Mouse (Mus musculus): Measurements from ENCODE around the gene Hs1bp3. TPM values are rescaled to one million over a fixed set of nuclear protein-coding genes. Genes with fewer than 3 reads are reported as not detected.
A peak's percentile ranks its signal among the peaks of the same experiment; 100 is the strongest.

The Hs1bp3 gene
- polyA plus RNA-seq, 1 experiment from 2014 or later: 9.6 TPM

GRCm38 (mm10) chr12:8339591-8340319, 26.5 kb downstream of the Hs1bp3 start:
- H3K9ac ChIP-seq (replicated peaks; ENCODE audit: low read length): peak overlapping the region; percentile 25; the same call in 1 of the 2 replicates
- DNase-seq (ENCODE audit: low spot score) (no peak), ATAC-seq (replicated peaks; ENCODE audit: insufficient number of reproducible peaks, low FRiP score, low TSS enrichment, low read depth) (0 out of 2 replicates have a peak, but pooled peaks have one; percentile 31)
- no peaks in the 10 kb centered on the region for H3K36me3 ChIP-seq (replicated peaks; ENCODE audit: control insufficient read depth, insufficient read depth, low read depth, low read length)
- H3K27me3 ChIP-seq (ENCODE audit: control insufficient read depth, insufficient read depth, low read length): no peaks in the 10 kb centered on the region
- 43% methylated on average over 13 of the region's 13 CpGs for WGBS
- H3K27ac ChIP-seq (replicated peaks; ENCODE audit: low read depth, low read length): no peak overlapping the region
- peaks cover 2% of the 10 kb centered on the region; the same call in 1 of the 2 replicates for H3K4me1 ChIP-seq (ENCODE audit: control insufficient read depth, insufficient read depth, low read length)
- no peak overlapping the region for H3K4me3 ChIP-seq (ENCODE audit: low read depth, low read length)
- H3K4me2 ChIP-seq (ENCODE audit: low read depth, low read length): no peak overlapping the region
- no peaks in the 10 kb centered on the region for H3K9me3 ChIP-seq (replicated peaks; ENCODE audit: control insufficient read depth, low read length)

GRCm38 (mm10) chr12:8341008-8341407, 27.8 kb downstream of the Hs1bp3 start:
- Histone ChIP-seq H3K4me1 (ENCODE audit: control insufficient read depth, insufficient read depth, low read length) (peaks cover 2% of the 10 kb centered on the region; the same call in 1 of the 2 replicates), H3K9me3 (replicated peaks; ENCODE audit: control insufficient read depth, low read length) (no peaks in the 10 kb centered on the region), H3K36me3 (replicated peaks; ENCODE audit: control insufficient read depth, insufficient read depth, low read depth, low read length) (no peaks in the 10 kb centered on the region), H3K4me2 (ENCODE audit: low read depth, low read length) (no peak overlapping the region), H3K9ac (replicated peaks; ENCODE audit: low read length) (no peak overlapping the region), H3K4me3 (ENCODE audit: low read depth, low read length) (no peak overlapping the region), H3K27ac (replicated peaks; ENCODE audit: low read depth, low read length) (no peak overlapping the region), H3K27me3 (ENCODE audit: control insufficient read depth, insufficient read depth, low read length) (no peaks in the 10 kb centered on the region)
- DNase-seq (ENCODE audit: low spot score) (no peak), ATAC-seq (replicated peaks; ENCODE audit: insufficient number of reproducible peaks, low FRiP score, low TSS enrichment, low read depth) (no peak)
- WGBS: 91% methylated on average over 6 of the region's 6 CpGs

- H3K4me3 ChIP-seq (ENCODE audit: low read depth, low read length): no peak overlapping the region
- no peaks in the 10 kb centered on the region for H3K36me3 ChIP-seq (replicated peaks; ENCODE audit: control insufficient read depth, insufficient read depth, low read depth, low read length)
- no peaks in the 10 kb centered on the region for H3K9me3 ChIP-seq (replicated peaks; ENCODE audit: control insufficient read depth, low read length)
- DNase-seq (ENCODE audit: low spot score) (no peak), ATAC-seq (replicated peaks; ENCODE audit: insufficient number of reproducible peaks, low FRiP score, low TSS enrichment, low read depth) (no peak)
- H3K4me1 ChIP-seq (ENCODE audit: control insufficient read depth, insufficient read depth, low read length): peaks cover 2% of the 10 kb centered on the region; the same call in 1 of the 2 replicates
- H3K27ac ChIP-seq (replicated peaks; ENCODE audit: low read depth, low read length): no peak overlapping the region
- H3K4me2 ChIP-seq (ENCODE audit: low read depth, low read length): no peak overlapping the region
- no peaks in the 10 kb centered on the region for H3K27me3 ChIP-seq (ENCODE audit: control insufficient read depth, insufficient read depth, low read length)
- WGBS: 89% methylated on average over 3 of the region's 3 CpGs
- H3K9ac ChIP-seq (replicated peaks; ENCODE audit: low read length): no peak overlapping the region
Observed at GRCm38 (mm10) chr12:8343381-8343780, 30.1 kb downstream of the Hs1bp3 start.

GRCm38 (mm10) chr12:8344897-8345296, 31.7 kb downstream of the Hs1bp3 start:
- 48% methylated on average over 9 of the region's 9 CpGs for WGBS
- Histone ChIP-seq H3K4me3 (ENCODE audit: low read depth, low read length) (no peak overlapping the region), H3K27me3 (ENCODE audit: control insufficient read depth, insufficient read depth, low read length) (no peaks in the 10 kb centered on the region), H3K36me3 (replicated peaks; ENCODE audit: control insufficient read depth, insufficient read depth, low read depth, low read length) (no peaks in the 10 kb centered on the region), H3K9me3 (replicated peaks; ENCODE audit: control insufficient read depth, low read length) (no peaks in the 10 kb centered on the region), H3K27ac (replicated peaks; ENCODE audit: low read depth, low read length) (no peak overlapping the region), H3K4me1 (ENCODE audit: control insufficient read depth, insufficient read depth, low read length) (peaks cover under 1% of the 10 kb centered on the region; the same call in 1 of the 2 replicates), H3K9ac (replicated peaks; ENCODE audit: low read length) (no peak overlapping the region), H3K4me2 (ENCODE audit: low read depth, low read length) (no peak overlapping the region)
- DNase-seq (ENCODE audit: low spot score) (no peak), ATAC-seq (replicated peaks; ENCODE audit: insufficient number of reproducible peaks, low FRiP score, low TSS enrichment, low read depth) (no peak)

- Histone ChIP-seq H3K9ac (replicated peaks; ENCODE audit: low read length) (no peak overlapping the region), H3K4me2 (ENCODE audit: low read depth, low read length) (no peak overlapping the region), H3K27me3 (ENCODE audit: control insufficient read depth, insufficient read depth, low read length) (no peaks in the 10 kb centered on the region), H3K27ac (replicated peaks; ENCODE audit: low read depth, low read length) (no peak overlapping the region), H3K4me1 (ENCODE audit: control insufficient read depth, insufficient read depth, low read length) (no peaks in the 10 kb centered on the region; the same call in 1 of the 2 replicates), H3K9me3 (replicated peaks; ENCODE audit: control insufficient read depth, low read length) (no peaks in the 10 kb centered on the region), H3K36me3 (replicated peaks; ENCODE audit: control insufficient read depth, insufficient read depth, low read depth, low read length) (no peaks in the 10 kb centered on the region), H3K4me3 (ENCODE audit: low read depth, low read length) (no peak overlapping the region)
- DNase-seq (ENCODE audit: low spot score) (no peak), ATAC-seq (replicated peaks; ENCODE audit: insufficient number of reproducible peaks, low FRiP score, low TSS enrichment, low read depth) (no peak)
- 89% methylated on average over 5 of the region's 5 CpGs for WGBS
Observed at GRCm38 (mm10) chr12:8345539-8345938, 32.3 kb downstream of the Hs1bp3 start.

GRCm38 (mm10) chr12:8347746-8348462, 34.7 kb downstream of the Hs1bp3 start:
- H3K4me3 ChIP-seq (ENCODE audit: low read depth, low read length): no peak overlapping the region
- no peak overlapping the region for H3K4me2 ChIP-seq (ENCODE audit: low read depth, low read length)
- no peaks in the 10 kb centered on the region for H3K9me3 ChIP-seq (replicated peaks; ENCODE audit: control insufficient read depth, low read length)
- no peaks in the 10 kb centered on the region for H3K27me3 ChIP-seq (ENCODE audit: control insufficient read depth, insufficient read depth, low read length)
- H3K9ac ChIP-seq (replicated peaks; ENCODE audit: low read length): no peak overlapping the region
- no peaks in the 10 kb centered on the region for H3K36me3 ChIP-seq (replicated peaks; ENCODE audit: control insufficient read depth, insufficient read depth, low read depth, low read length)
- ATAC-seq (replicated peaks; ENCODE audit: insufficient number of reproducible peaks, low FRiP score, low TSS enrichment, low read depth): no peak
- DNase-seq (ENCODE audit: low spot score): no peak
- no peaks in the 10 kb centered on the region; the same call in 1 of the 2 replicates for H3K4me1 ChIP-seq (ENCODE audit: control insufficient read depth, insufficient read depth, low read length)
- no peak overlapping the region for H3K27ac ChIP-seq (replicated peaks; ENCODE audit: low read depth, low read length)
- 84% methylated on average over 8 of the region's 8 CpGs for WGBS

- Histone ChIP-seq H3K9me3 (replicated peaks; ENCODE audit: control insufficient read depth, low read length) (no peaks in the 10 kb centered on the region), H3K4me2 (ENCODE audit: low read depth, low read length) (no peak overlapping the region), H3K4me1 (ENCODE audit: control insufficient read depth, insufficient read depth, low read length) (no peaks in the 10 kb centered on the region; the same call in 1 of the 2 replicates), H3K27me3 (ENCODE audit: control insufficient read depth, insufficient read depth, low read length) (no peaks in the 10 kb centered on the region), H3K9ac (replicated peaks; ENCODE audit: low read length) (no peak overlapping the region), H3K27ac (replicated peaks; ENCODE audit: low read depth, low read length) (no peak overlapping the region), H3K36me3 (replicated peaks; ENCODE audit: control insufficient read depth, insufficient read depth, low read depth, low read length) (no peaks in the 10 kb centered on the region), H3K4me3 (ENCODE audit: low read depth, low read length) (no peak overlapping the region)
- DNase-seq (ENCODE audit: low spot score) (no peak), ATAC-seq (replicated peaks; ENCODE audit: insufficient number of reproducible peaks, low FRiP score, low TSS enrichment, low read depth) (no peak)
- WGBS: 70% methylated on average over 9 of the region's 9 CpGs
Observed at GRCm38 (mm10) chr12:8348733-8349513, 35.7 kb downstream of the Hs1bp3 start.

All from embryonic facial prominence, embryonic 11.5 days (tissue).